Mouse (Mus musculus) E14TG2a.4 (cell line): ENCODE measurements around the gene Top3b.
"Not testable (repeated sequence)": the region's sequence is repeated elsewhere in the genome, so short reads cannot be mapped to it uniquely, and the experiment has no call there.

Experiments
- H3K27me3 ChIP-seq: 2 replicates; pipeline ENCODE4 v1.6.1; 2014; ENCODE audit warnings: low read length, control low read depth; ENCODE audit not compliant: insufficient read depth
- H3K36me3 ChIP-seq: 2 replicates; pipeline ENCODE4 v1.6.1; 2014; ENCODE audit warnings: low read length, control low read depth; ENCODE audit not compliant: insufficient read depth
- H3K4me1 ChIP-seq: replicated peaks from 2 replicates; pipeline ENCODE4 v1.6.1; 2014; ENCODE audit warnings: low read depth, low read length, control low read depth
- H3K4me3 ChIP-seq: replicated peaks from 2 replicates; pipeline ENCODE4 v1.5.1; 2014; ENCODE audit warnings: mild to moderate bottlenecking, low read length
- H3K9me3 ChIP-seq: 2 replicates; pipeline ENCODE4 v1.6.1; 2014; ENCODE audit warnings: low read length, control low read depth
- CTCF ChIP-seq: conservative IDR thresholded peaks from 2 replicates; pipeline ENCODE4 v1.5.1; 2014; ENCODE audit warnings: low read length
- NANOG ChIP-seq: IDR thresholded peaks from 2 replicates; pipeline ENCODE4 v1.6.1; 2014; ENCODE audit warnings: borderline replicate concordance, low read length, mixed read lengths
- POU5F1 ChIP-seq: IDR thresholded peaks from 2 replicates; pipeline ENCODE4 v1.6.1; 2014; ENCODE audit warnings: low read length, borderline replicate concordance

Gene Top3b

GRCm38 (mm10) chr16:16855541-16855940 is 15.0 kb upstream of the Top3b start:
- no peaks in the 10 kb centered on the region for H3K9me3 ChIP-seq
- H3K27me3 ChIP-seq = no peaks in the 10 kb centered on the region
- peaks cover 34% of the 10 kb centered on the region for H3K4me1 ChIP-seq
- no peak overlapping the region for H3K4me3 ChIP-seq
- TF ChIP-seq NANOG (no peak), CTCF (no peak)
- no peaks in the 10 kb centered on the region for H3K36me3 ChIP-seq

GRCm38 (mm10) chr16:16856054-16856453 is 14.5 kb upstream of the Top3b start:
- not testable (repeated sequence) for H3K4me3 ChIP-seq
- peaks cover 34% of the 10 kb centered on the region for H3K4me1 ChIP-seq

GRCm38 (mm10) chr16:16856731-16857476 is 13.6 kb upstream of the Top3b start:
- peaks cover 34% of the 10 kb centered on the region for H3K4me1 ChIP-seq
- no peaks in the 10 kb centered on the region for H3K27me3 ChIP-seq
- H3K36me3 ChIP-seq = no peaks in the 10 kb centered on the region
- no peak overlapping the region for H3K4me3 ChIP-seq
- TF ChIP-seq POU5F1 = no peak
- TF ChIP-seq CTCF = no peak
- no peak for TF ChIP-seq NANOG
- H3K9me3 ChIP-seq = no peaks in the 10 kb centered on the region

More at GRCm38 (mm10) chr16:16856054-16856453, 14.5 kb upstream of the Top3b start:
- H3K36me3 ChIP-seq, H3K27me3 ChIP-seq, H3K9me3 ChIP-seq: not testable (repeated sequence)

GRCm38 (mm10) chr16:16862288-16862687 is 8.2 kb upstream of the Top3b start:
- Histone ChIP-seq H3K27me3 (no peaks in the 10 kb centered on the region), H3K36me3 (peaks cover 3% of the 10 kb centered on the region), H3K4me3 (no peak overlapping the region), H3K9me3 (no peaks in the 10 kb centered on the region), H3K4me1 (peaks cover 51% of the 10 kb centered on the region)
- TF ChIP-seq POU5F1 (no peak), NANOG (no peak), CTCF (no peak)

GRCm38 (mm10) chr16:16863978-16864377 is 6.6 kb upstream of the Top3b start, which contains the start of gene Igll1:
Gene Igll1, minus strand, starts transcription at chr16:16863985.
- TF ChIP-seq POU5F1 (no peak), CTCF (no peak), NANOG (no peak)
- H3K36me3 ChIP-seq = peaks cover 3% of the 10 kb centered on the region
- H3K4me1 ChIP-seq = peaks cover 59% of the 10 kb centered on the region
- no peaks in the 10 kb centered on the region for H3K9me3 ChIP-seq
- H3K4me3 ChIP-seq = no peak within 1 kb of the TSS
- no peaks in the 10 kb centered on the region for H3K27me3 ChIP-seq

GRCm38 (mm10) chr16:16865217-16865616 is 5.3 kb upstream of the Top3b start:
- Histone ChIP-seq H3K27me3 (no peaks in the 10 kb centered on the region), H3K9me3 (no peaks in the 10 kb centered on the region), H3K4me1 (peaks cover 68% of the 10 kb centered on the region), H3K4me3 (no peak overlapping the region), H3K36me3 (peaks cover 3% of the 10 kb centered on the region)
- TF ChIP-seq CTCF (no peak), NANOG (no peak), POU5F1 (no peak)

GRCm38 (mm10) chr16:16865696-16866561 is 4.6 kb upstream of the Top3b start:
- H3K4me1 ChIP-seq = peaks cover 69% of the 10 kb centered on the region
- H3K4me3 ChIP-seq = no peak overlapping the region
- H3K36me3 ChIP-seq = peaks cover 3% of the 10 kb centered on the region
- peak; percentile 46; the same call in 1 of the 2 replicates for TF ChIP-seq NANOG
- no peak for TF ChIP-seq POU5F1
- no peak for TF ChIP-seq CTCF
- H3K9me3 ChIP-seq = no peaks in the 10 kb centered on the region
- no peaks in the 10 kb centered on the region for H3K27me3 ChIP-seq

- H3K27me3 ChIP-seq = no peaks in the 10 kb centered on the region
- peaks cover 32% of the 10 kb centered on the region for H3K36me3 ChIP-seq
- peaks cover 76% of the 10 kb centered on the region for H3K4me1 ChIP-seq
- H3K9me3 ChIP-seq = no peaks in the 10 kb centered on the region
- peak overlapping the region; percentile 98 for H3K4me3 ChIP-seq
- TF ChIP-seq CTCF (no peak), POU5F1 (no peak), NANOG (no peak)
These were observed 307 bp upstream of the Top3b start for GRCm38 (mm10) chr16:16870241-16870616.

- H3K9me3 ChIP-seq = no peaks in the 10 kb centered on the region
- H3K4me1 ChIP-seq = peaks cover 6% of the 10 kb centered on the region
- no peak overlapping the region for H3K4me3 ChIP-seq
- no peaks in the 10 kb centered on the region for H3K27me3 ChIP-seq
- peaks cover 97% of the 10 kb centered on the region for H3K36me3 ChIP-seq
- TF ChIP-seq CTCF (no peak), POU5F1 (no peak), NANOG (no peak)
These were observed 8.5 kb downstream of the Top3b start for GRCm38 (mm10) chr16:16879025-16879424.
